Mouse (Mus musculus) hindbrain, postnatal 0 days (tissue): ENCODE measurements at regions not wholly inside any gene's neighbourhood (a gene's known extent, or its start where the extent isn't known, plus 50 kb on each side); places are given as distances from the start of the nearest gene placed in this dataset.

Source experiments
- ATAC-seq: fragments of 200-750 bp; cut with Nextera tagmentation; 2 replicates; pipeline ENCODE4 v1.8.0; 2017; ENCODE audit warnings: mild to moderate bottlenecking, moderate TSS enrichment, moderate library complexity
- DNase-seq: peaks from one replicate; pipeline ENCODE4 v3.0.0-alpha.2; 2015; ENCODE audit warnings: low spot score
- H3K27ac ChIP-seq: fragments of 300-500 bp; sonication (generic); 2 replicates; pipeline ENCODE4 v1.5.1; 2014; ENCODE audit warnings: mild to moderate bottlenecking
- H3K27me3 ChIP-seq: fragments of 300-500 bp; sonication (generic); 2 replicates; pipeline ENCODE4 v1.6.1; 2014; ENCODE audit warnings: low read length, mixed read lengths; ENCODE audit not compliant: insufficient read depth
- H3K36me3 ChIP-seq: fragments of 300-500 bp; sonication (generic); 2 replicates; pipeline ENCODE4 v1.6.1; 2014; ENCODE audit warnings: low read length, mixed read lengths; ENCODE audit not compliant: insufficient read depth
- H3K4me1 ChIP-seq: fragments of 300-500 bp; sonication (generic); 2 replicates; pipeline ENCODE4 v1.6.1; 2014; ENCODE audit warnings: antibody characterized with exemption, low read length, mixed read lengths; ENCODE audit not compliant: insufficient read depth
- H3K4me2 ChIP-seq: fragments of 300-500 bp; sonication (generic); 2 replicates; pipeline ENCODE4 v1.6.1; 2014; ENCODE audit warnings: low read depth, mild to moderate bottlenecking, low read length, moderate library complexity, mixed read lengths
- H3K4me3 ChIP-seq: fragments of 300-500 bp; sonication (generic); 2 replicates; pipeline ENCODE4 v1.5.1; 2014; ENCODE audit warnings: low read length
- H3K9ac ChIP-seq: fragments of 300-500 bp; sonication (generic); replicated peaks from 2 replicates; pipeline ENCODE4 v1.6.1; 2014; ENCODE audit warnings: mild to moderate bottlenecking, low read length, moderate library complexity, mixed read lengths
- H3K9me3 ChIP-seq: fragments of 300-500 bp; sonication (generic); 2 replicates; pipeline ENCODE4 v1.6.1; 2016; ENCODE audit warnings: low read length, mixed read lengths
- CTCF ChIP-seq: IDR thresholded peaks from 2 replicates; pipeline ENCODE4 v1.5.1; 2016; ENCODE audit warnings: antibody characterized with exemption, control low read depth, low read depth
- WGBS: fragments of 180-500 bp; shearing (Covaris S2); extraction: QIAGEN DNeasy Blood & Tissue Kit; methylation state at CpG from one replicate; pipeline ENCODE4 v1.1.7; 2014; 5-methylcytosine and 5-hydroxymethylcytosine counted together

DNA sequence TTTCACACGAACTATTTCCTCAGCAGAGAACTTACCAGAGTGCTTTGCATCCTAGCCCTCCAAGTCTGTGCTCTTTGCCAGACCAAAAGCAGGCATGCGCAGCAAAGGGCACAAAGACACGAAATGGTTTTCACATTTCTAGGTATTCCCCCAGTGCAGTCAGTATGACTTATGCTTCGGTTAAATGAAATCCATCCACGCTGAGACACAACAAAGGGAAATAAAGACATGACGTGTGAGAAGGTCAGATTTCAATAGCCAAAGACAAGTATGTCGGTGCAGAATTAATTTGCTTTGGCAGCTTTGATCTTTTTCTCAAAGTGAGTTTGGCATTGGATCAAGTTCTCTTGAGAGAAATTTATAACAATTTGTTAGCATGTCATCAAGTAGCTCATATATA is 417.9 kb upstream of the Actbl2 start:
- no peak for TF ChIP-seq CTCF
- Histone ChIP-seq H3K4me2 (no peak overlapping the region), H3K27me3 (no peaks in the 10 kb centered on the region), H3K9me3 (no peaks in the 10 kb centered on the region), H3K27ac (no peak overlapping the region), H3K4me1 (no peaks in the 10 kb centered on the region), H3K36me3 (no peaks in the 10 kb centered on the region), H3K4me3 (no peak overlapping the region), H3K9ac (no peak overlapping the region)
- DNase-seq (peak; percentile 25), ATAC-seq (no peak)
- 31% methylated on average over 7 of the region's 7 CpGs for WGBS

DNA sequence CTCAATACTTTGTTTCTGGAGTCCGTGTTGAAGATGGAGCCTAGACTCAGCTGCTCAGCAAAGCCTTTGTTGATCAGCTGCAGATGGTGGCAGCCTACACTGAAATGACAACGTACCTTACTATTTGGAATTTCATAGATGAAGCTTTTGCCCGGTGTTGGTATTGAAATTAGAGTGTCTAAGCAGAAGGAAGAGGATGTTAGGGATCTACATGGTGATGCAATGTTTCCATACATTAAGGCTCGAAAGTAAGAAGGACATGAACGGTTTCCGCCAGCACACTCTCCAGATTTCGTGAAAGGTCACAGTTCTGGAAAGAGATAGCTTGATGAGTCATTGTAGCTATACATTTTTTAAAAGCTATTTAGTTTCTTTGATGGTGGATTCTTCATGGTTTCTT is 412.9 kb upstream of the Actbl2 start:
- no peak overlapping the region for H3K4me3 ChIP-seq
- H3K4me1 ChIP-seq: no peaks in the 10 kb centered on the region
- H3K36me3 ChIP-seq: no peaks in the 10 kb centered on the region
- H3K4me2 ChIP-seq: no peak overlapping the region
- WGBS: 95% methylated on average over 7 of the region's 7 CpGs
- ATAC-seq (no peak), DNase-seq (no peak)
- no peak for TF ChIP-seq CTCF
- H3K9me3 ChIP-seq: no peaks in the 10 kb centered on the region
- no peak overlapping the region for H3K9ac ChIP-seq
- H3K27ac ChIP-seq: no peak overlapping the region
- H3K27me3 ChIP-seq: no peaks in the 10 kb centered on the region

DNA sequence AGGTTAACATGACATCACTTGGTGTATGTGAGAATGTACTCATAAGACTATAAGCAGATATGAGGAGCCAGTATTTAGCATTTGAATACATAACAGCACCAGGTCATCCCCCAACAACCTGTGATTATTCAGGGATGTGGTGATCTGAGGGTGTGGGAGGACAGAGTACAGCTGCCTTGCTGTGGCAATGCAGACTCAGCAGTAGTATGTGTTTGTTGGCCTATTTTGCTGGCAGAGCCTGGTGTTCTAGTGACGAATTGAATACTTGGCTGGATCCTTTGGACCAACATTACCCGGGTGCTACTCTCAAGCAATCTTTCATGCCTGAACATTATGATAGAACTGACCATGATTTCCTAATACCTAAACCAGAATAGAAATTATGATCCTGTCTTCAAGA is 409.1 kb upstream of the Actbl2 start:
- no peak overlapping the region for H3K4me2 ChIP-seq
- no peak overlapping the region for H3K9ac ChIP-seq
- 86% methylated on average over 2 of the region's 2 CpGs for WGBS
- no peak for TF ChIP-seq CTCF
- no peak overlapping the region for H3K4me3 ChIP-seq
- no peaks in the 10 kb centered on the region for H3K4me1 ChIP-seq
- H3K27ac ChIP-seq: no peak overlapping the region
- DNase-seq (no peak), ATAC-seq (no peak)
- H3K36me3 ChIP-seq: no peaks in the 10 kb centered on the region
- no peaks in the 10 kb centered on the region for H3K27me3 ChIP-seq
- no peaks in the 10 kb centered on the region for H3K9me3 ChIP-seq

DNA sequence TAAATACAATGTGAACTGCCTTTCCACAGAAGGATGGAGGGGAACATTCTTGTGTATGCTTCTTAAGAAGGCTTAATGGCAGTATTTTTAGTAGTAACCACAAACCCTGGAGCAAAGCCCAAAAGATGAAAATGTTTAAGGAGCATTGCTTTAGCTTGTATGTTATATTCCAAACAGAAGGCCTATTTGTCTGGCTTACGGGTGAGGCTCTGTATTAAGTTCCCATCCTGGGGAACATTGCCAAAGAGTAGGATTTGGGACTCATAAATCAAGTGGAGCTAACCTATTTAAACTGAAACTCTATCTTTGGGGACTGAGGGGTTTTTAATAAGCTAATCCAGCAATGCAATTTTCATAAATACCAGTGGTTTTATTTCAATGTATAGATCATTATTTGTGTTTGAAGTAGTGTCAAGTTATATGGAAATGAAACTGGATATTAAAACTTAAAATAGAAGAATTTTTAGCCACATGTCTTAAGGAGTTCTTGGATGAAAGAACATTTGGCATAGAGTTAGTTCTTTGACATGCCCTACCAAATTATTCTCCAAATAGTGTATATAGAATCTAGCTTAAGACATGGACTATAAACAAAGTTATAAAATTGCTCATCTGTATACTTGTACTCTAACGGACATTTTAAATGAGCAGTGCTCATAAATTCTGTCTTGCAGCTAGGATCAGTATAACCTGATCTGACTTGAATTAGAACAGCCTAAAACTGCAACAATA is 401.7 kb upstream of the Actbl2 start:
- WGBS: 71% methylated on average over 2 of the region's 2 CpGs
- no peaks in the 10 kb centered on the region for H3K9me3 ChIP-seq
- H3K27ac ChIP-seq: no peak overlapping the region
- DNase-seq (no peak), ATAC-seq (no peak)
- no peaks in the 10 kb centered on the region for H3K27me3 ChIP-seq
- no peaks in the 10 kb centered on the region for H3K4me1 ChIP-seq
- no peak for TF ChIP-seq CTCF
- H3K4me3 ChIP-seq: no peak overlapping the region
- H3K36me3 ChIP-seq: no peaks in the 10 kb centered on the region
- no peak overlapping the region for H3K4me2 ChIP-seq
- H3K9ac ChIP-seq: no peak overlapping the region

GRCm38 (mm10) chr13:110854213-110854612 is 400.6 kb upstream of the Actbl2 start:
- DNase-seq (no peak), ATAC-seq (no peak)
- H3K4me1 ChIP-seq: no peaks in the 10 kb centered on the region
- no peak overlapping the region for H3K27ac ChIP-seq
- H3K27me3 ChIP-seq: no peaks in the 10 kb centered on the region
- H3K9ac ChIP-seq: no peak overlapping the region
- 69% methylated on average over 1 of the region's 1 CpGs for WGBS
- H3K36me3 ChIP-seq: no peaks in the 10 kb centered on the region
- H3K9me3 ChIP-seq: no peaks in the 10 kb centered on the region
- TF ChIP-seq CTCF: no peak
- H3K4me3 ChIP-seq: no peak overlapping the region
- H3K4me2 ChIP-seq: no peak overlapping the region

DNA sequence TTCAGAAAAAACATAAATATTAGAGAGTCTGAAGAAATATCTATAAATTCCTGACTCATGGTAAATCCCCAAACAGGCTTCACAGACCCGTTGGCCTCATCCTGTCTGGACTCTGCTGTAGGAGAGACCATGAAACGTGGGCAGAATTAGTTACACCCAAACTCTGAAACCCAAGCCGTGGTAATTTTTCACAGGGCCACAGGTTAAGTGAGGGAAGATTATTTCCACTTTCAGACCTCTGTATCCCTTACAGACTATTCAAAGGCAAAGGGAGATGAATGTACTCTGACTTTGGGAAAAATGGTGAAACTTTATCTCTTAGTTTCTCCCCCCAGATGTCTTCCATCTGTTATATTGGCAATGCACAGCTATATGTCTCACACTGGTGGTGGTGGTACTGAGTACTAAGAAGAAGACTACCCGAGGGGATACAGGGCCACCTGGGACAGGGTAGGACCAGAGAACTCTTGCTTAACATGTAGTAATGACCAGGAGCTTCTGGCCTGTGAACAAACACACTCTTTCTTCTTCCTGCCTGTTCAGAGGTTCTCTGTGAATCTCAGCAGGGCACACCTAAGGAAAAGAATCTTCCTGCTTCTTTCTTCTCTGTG is 388.8 kb upstream of the Actbl2 start:
- H3K4me2 ChIP-seq: no peak overlapping the region
- H3K4me3 ChIP-seq: no peak overlapping the region
- H3K36me3 ChIP-seq: no peaks in the 10 kb centered on the region
- no peaks in the 10 kb centered on the region for H3K27me3 ChIP-seq
- H3K9me3 ChIP-seq: no peaks in the 10 kb centered on the region
- no peak for DNase-seq
- H3K27ac ChIP-seq: no peak overlapping the region
- no peak overlapping the region for H3K9ac ChIP-seq
- ATAC-seq: no peak
- no peaks in the 10 kb centered on the region for H3K4me1 ChIP-seq
- no peak for TF ChIP-seq CTCF
- WGBS: 72% methylated on average over 4 of the region's 4 CpGs

DNA sequence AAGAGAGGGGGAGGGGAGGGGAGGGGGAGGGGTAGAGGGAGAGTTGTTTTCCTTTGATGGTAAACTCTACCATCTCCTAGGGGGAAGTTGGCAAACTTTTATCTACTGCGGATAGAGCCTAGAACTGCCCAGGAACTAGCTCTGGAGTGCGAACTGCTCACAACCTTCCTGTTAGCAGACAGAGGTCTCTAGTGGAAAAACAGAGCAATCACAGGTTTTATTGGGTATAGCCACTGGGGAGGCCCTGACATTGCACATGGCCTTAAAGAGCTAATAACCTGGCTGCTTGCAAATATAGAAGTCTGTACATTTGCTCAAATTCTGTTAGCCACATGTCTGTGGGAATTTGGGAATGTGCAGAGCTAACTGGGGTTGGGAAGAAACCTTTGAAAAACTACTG is 388.1 kb upstream of the Actbl2 start:
- Histone ChIP-seq H3K27me3 (no peaks in the 10 kb centered on the region), H3K9ac (no peak overlapping the region), H3K9me3 (no peaks in the 10 kb centered on the region), H3K4me3 (no peak overlapping the region), H3K4me1 (no peaks in the 10 kb centered on the region), H3K36me3 (no peaks in the 10 kb centered on the region), H3K4me2 (no peak overlapping the region), H3K27ac (no peak overlapping the region)
- DNase-seq: peak; percentile 30
- no peak for ATAC-seq
- TF ChIP-seq CTCF: peak; percentile 58
- WGBS: 50% methylated on average over 2 of the region's 2 CpGs
